Mouse (Mus musculus) thymus, adult 2 months (tissue): Measurements from ENCODE around the gene Gas6.

Experiments
- CTCF ChIP-seq: fragments of 200-500 bp; IDR thresholded peaks from 2 replicates; pipeline ENCODE4 v1.5.1; 2012; ENCODE audit warnings: mild to moderate bottlenecking, control low read depth, low read length, moderate library complexity, borderline replicate concordance; ENCODE audit not compliant: control insufficient read depth, poor library complexity, insufficient read depth; ENCODE audit errors: extremely low read depth
- POLR2A ChIP-seq: fragments of 200-500 bp; IDR thresholded peaks from 2 replicates; pipeline ENCODE4 v1.6.1; 2012; ENCODE audit warnings: mild to moderate bottlenecking, low read length, control low read depth, moderate library complexity; ENCODE audit not compliant: control insufficient read depth, poor library complexity, insufficient read depth; ENCODE audit errors: extremely low read depth

DNA sequence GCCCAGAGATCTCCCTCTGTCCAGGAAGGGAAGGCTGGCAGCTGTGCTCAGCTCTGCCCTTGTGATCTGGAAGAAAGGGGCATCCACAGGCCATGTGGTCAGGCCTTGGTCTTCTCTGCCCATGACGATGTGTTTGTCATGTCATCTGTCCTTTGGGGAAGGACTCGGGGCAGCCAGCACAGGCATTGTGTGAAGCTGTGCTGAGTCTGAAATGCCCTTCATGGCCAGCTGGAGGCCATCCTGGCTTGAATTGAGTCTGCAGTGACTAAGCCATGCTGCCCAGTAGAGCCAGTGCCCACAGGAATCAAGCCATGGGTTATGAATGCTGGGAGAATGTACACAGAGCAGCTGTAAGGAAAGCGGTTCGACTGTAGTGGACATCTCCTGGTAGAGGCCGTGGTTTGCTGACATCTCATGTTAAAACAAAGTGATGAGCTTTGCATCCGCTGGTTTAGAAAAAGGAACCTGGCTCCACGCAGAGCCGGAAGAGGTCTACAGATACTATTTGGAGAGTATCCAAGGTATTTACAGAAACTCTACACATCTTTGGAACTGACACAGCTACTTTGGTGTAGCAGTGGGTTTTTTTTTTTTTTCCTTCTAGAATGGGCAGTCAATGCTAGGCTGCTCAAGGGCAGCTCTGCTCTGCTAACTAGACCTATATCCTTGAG lies 9.8 kb upstream of the Gas6 start:
- TF ChIP-seq CTCF: no peak
- no peak for TF ChIP-seq POLR2A
